Mouse (Mus musculus) E14TG2a.4 (cell line): Measurements from ENCODE around the gene Trim11.

Experiments used
- CTCF ChIP-seq: conservative IDR thresholded peaks from 2 replicates; pipeline ENCODE4 v1.5.1; 2014; ENCODE audit warnings: low read length
- POU5F1 ChIP-seq: IDR thresholded peaks from 2 replicates; pipeline ENCODE4 v1.6.1; 2014; ENCODE audit warnings: low read length, borderline replicate concordance

DNA sequence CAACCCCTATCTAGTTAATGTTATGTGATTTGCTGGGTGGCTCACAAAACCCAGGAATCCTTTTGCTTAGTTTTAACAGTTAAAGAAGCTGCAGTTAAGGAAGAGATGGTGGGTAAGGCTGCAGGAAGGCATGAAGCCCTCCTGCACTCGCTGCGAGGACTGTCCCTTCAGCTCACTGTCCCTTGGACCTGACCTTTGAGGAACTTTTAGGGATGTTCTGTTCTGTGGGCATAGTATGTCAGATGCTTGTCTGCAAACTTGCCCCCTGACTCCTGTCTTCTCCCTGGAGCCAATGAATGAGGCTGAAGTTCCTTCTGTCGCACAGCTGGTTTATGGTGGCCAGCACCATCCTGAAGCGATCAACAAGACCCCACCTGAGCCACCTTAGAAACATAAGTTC, 11.3 kb downstream of the Trim11 start:
- TF ChIP-seq CTCF (no peak), POU5F1 (no peak)
